ENCODE assay signal across 10 mouse cellular contexts in the genomic region with DNA sequence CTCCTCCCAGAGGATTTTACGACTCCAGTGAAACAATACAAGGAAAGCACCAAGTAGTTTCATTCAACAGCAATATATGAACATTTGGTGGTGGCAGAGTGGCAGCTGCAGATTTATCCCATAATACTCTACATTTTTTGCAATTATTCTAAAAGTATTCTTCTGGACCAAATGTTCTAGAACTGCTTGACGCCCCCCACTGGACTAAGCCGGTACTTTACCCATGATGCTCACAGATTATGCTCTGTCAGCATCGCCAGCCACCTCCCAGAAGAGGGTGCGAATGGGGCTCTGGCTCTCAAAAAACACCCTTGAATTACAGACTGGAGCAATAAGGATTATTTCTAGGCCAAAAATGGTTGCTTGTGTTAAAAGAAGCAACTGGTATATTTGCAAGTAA. TPM values are rescaled to one million over a fixed set of nuclear protein-coding genes. Genes with fewer than 3 reads are reported as not detected.
DNase-seq lines count a peak whose midpoint lies in the region; ATAC-seq and TF ChIP-seq lines count a peak whose summit lies in the region.
"Had no signal": no experiment of that assay in that cellular context is flagged by ENCODE, and none has a peak within 500 bp of the region (broad histone marks: within the 10 kb centered on the region; RNA-seq: fewer than 3 reads in every experiment).

No protein-coding gene starts in this region.

- H3K27me3 ChIP-seq in kidney, embryonic 16.5 days (ENCODE audit: insufficient read depth, low read length), result no peaks in the 10 kb centered on the region
- no peaks in the 10 kb centered on the region for H3K27me3 ChIP-seq in embryonic facial prominence, embryonic 10.5 days (replicated peaks; ENCODE audit: low read depth, poor library complexity, severe bottlenecking)
- H3K27me3 ChIP-seq in stomach, postnatal 0 days (ENCODE audit: control insufficient read depth, insufficient read depth, low read length), result no peaks in the 10 kb centered on the region
- no peaks in the 10 kb centered on the region for H3K27me3 ChIP-seq in heart, embryonic 10.5 days (ENCODE audit: insufficient read depth, poor library complexity, severe bottlenecking)

- 68% methylated on average over 5 of the region's 5 CpGs for WGBS in kidney, embryonic 16.5 days
- WGBS in embryonic facial prominence, embryonic 10.5 days, result 61% methylated on average over 5 of the region's 5 CpGs
- 57% methylated on average over 5 of the region's 5 CpGs for WGBS in stomach, postnatal 0 days
- WGBS in heart, embryonic 10.5 days, result 52% methylated on average over 5 of the region's 5 CpGs

- TF ChIP-seq EP300 in stomach, postnatal 0 days (optimal IDR thresholded peaks at IDR 0.05), result no peak

- 0 out of 2 replicates have a peak, but pooled peaks cover 2% of the 10 kb centered on the region for H3K4me1 ChIP-seq in kidney, embryonic 16.5 days (ENCODE audit: insufficient read depth, low read length)
- H3K4me1 ChIP-seq in embryonic facial prominence, embryonic 10.5 days, result peaks cover 5% of the 10 kb centered on the region
- no peaks in the 10 kb centered on the region for H3K4me1 ChIP-seq in stomach, postnatal 0 days (replicated peaks; ENCODE audit: control insufficient read depth, insufficient read depth)
- peaks cover 8% of the 10 kb centered on the region; the same call in 1 of the 2 replicates for H3K4me1 ChIP-seq in heart, embryonic 10.5 days

- H3K27ac ChIP-seq in kidney, embryonic 16.5 days (ENCODE audit: low read length), result no peak overlapping the region
- no peak overlapping the region for H3K27ac ChIP-seq in embryonic facial prominence, embryonic 10.5 days (replicated peaks)
- no peak overlapping the region for H3K27ac ChIP-seq in stomach, postnatal 0 days (replicated peaks)
- no peak overlapping the region for H3K27ac ChIP-seq in heart, embryonic 10.5 days
- H3K27ac ChIP-seq: macrophage had no signal

- DNase-seq in kidney, postnatal 10 days, result peak; percentile 30
- peak; percentile 24 for DNase-seq in thymus, postnatal 14 days
- no peak for DNase-seq in thymus, adult 18-20 months
- DNase-seq in embryonic facial prominence, embryonic 10.5 days (ENCODE audit: low spot score), result peak; percentile 13
- no peak for DNase-seq in stomach, postnatal 0 days (ENCODE audit: low spot score)
- no peak for DNase-seq in cerebellum, adult 9-10 months
- DNase-seq in heart, embryonic 10.5 days (ENCODE audit: low spot score), result no peak
- DNase-seq: cerebellum, adult 11 months had no signal

- ATAC-seq in kidney, embryonic 16.5 days (ENCODE audit: low FRiP score, low TSS enrichment), result no peak
- ATAC-seq in stomach, postnatal 0 days (ENCODE audit: low FRiP score, low TSS enrichment), result no peak

- H3K36me3 ChIP-seq in kidney, embryonic 16.5 days (ENCODE audit: insufficient read depth, low read length), result no peaks in the 10 kb centered on the region
- H3K36me3 ChIP-seq in embryonic facial prominence, embryonic 10.5 days (replicated peaks), result no peaks in the 10 kb centered on the region
- H3K36me3 ChIP-seq in stomach, postnatal 0 days (ENCODE audit: control insufficient read depth, insufficient read depth, low read length), result no peaks in the 10 kb centered on the region
- no peaks in the 10 kb centered on the region for H3K36me3 ChIP-seq in heart, embryonic 10.5 days

- H3K4me3 ChIP-seq in kidney, embryonic 16.5 days (ENCODE audit: low read length), result no peak overlapping the region
- H3K4me3 ChIP-seq in embryonic facial prominence, embryonic 10.5 days, result no peak overlapping the region
- no peak overlapping the region for H3K4me3 ChIP-seq in stomach, postnatal 0 days (ENCODE audit: low read depth, low read length)
- no peak overlapping the region for H3K4me3 ChIP-seq in heart, embryonic 10.5 days

- no peak overlapping the region for H3K9ac ChIP-seq in kidney, embryonic 16.5 days (replicated peaks; ENCODE audit: low read length)
- H3K9ac ChIP-seq in stomach, postnatal 0 days (ENCODE audit: low read length), result no peak overlapping the region

- H3K9me3 ChIP-seq in kidney, embryonic 16.5 days (ENCODE audit: low read length), result no peaks in the 10 kb centered on the region
- H3K9me3 ChIP-seq in embryonic facial prominence, embryonic 10.5 days, result no peaks in the 10 kb centered on the region
- H3K9me3 ChIP-seq in stomach, postnatal 0 days (ENCODE audit: control insufficient read depth, low read length), result no peaks in the 10 kb centered on the region
- no peaks in the 10 kb centered on the region for H3K9me3 ChIP-seq in heart, embryonic 10.5 days

- H3K4me2 ChIP-seq in kidney, embryonic 16.5 days (replicated peaks; ENCODE audit: low read depth, low read length), result no peak overlapping the region
- no peak overlapping the region for H3K4me2 ChIP-seq in stomach, postnatal 0 days (replicated peaks; ENCODE audit: low read depth)

- peak; percentile 35 for TF ChIP-seq CTCF in stomach, postnatal 0 days (IDR thresholded peaks at IDR 0.05; ENCODE audit: low read depth)

RNA-seq across cellular contexts. Expression of gene Mfsd6, which starts 8.2 kb away (rescaled TPM):
- polyA plus RNA-seq in kidney, embryonic 16.5 days (2015; fragmentation: Nextera tagmentation; extraction: Ambion mirVana), result 2.7 and 3.6 TPM in 2 replicates
- polyA plus RNA-seq in embryonic facial prominence, embryonic 10.5 days (2016; fragmentation: Nextera tagmentation; extraction: Ambion mirVana), result 1.0 and 1.3 TPM in 2 replicates
- 6.3 and 8.0 TPM in 2 replicates for polyA plus RNA-seq in stomach, postnatal 0 days (2015; fragmentation: Nextera tagmentation; extraction: Ambion mirVana)
- 2.0 and 2.2 TPM in 2 replicates for polyA plus RNA-seq in heart, embryonic 10.5 days (2016; fragmentation: Nextera tagmentation; extraction: Ambion mirVana)

Comparison
In these comparisons a context has a peak if more than half of its experiments do, and no peak if none do; other contexts are left out.
1. DNase-seq: peak in kidney, postnatal 10 days (single experiment), thymus, postnatal 14 days (single experiment) and embryonic facial prominence, embryonic 10.5 days (single experiment); none in thymus, adult 18-20 months (0 of 2), stomach, postnatal 0 days (single experiment), cerebellum, adult 9-10 months (single experiment) and heart, embryonic 10.5 days (single experiment).